Mouse (Mus musculus) hindbrain, embryonic 12.5 days (tissue): ENCODE results near the gene Inka1. TPM values are rescaled to one million over a fixed set of nuclear protein-coding genes. Genes with fewer than 3 reads are reported as not detected.

ENCODE experiments used
- ATAC-seq: fragments of 200-750 bp; cut with Nextera tagmentation; 2 replicates; pipeline ENCODE4 v1.8.0; 2017; ENCODE audit warnings: moderate TSS enrichment; ENCODE audit not compliant: low FRiP score
- H3K27ac ChIP-seq: fragments of 300-500 bp; sonication (generic); 2 replicates; pipeline ENCODE4 v1.5.1; 2016; ENCODE audit warnings: mild to moderate bottlenecking
- H3K27me3 ChIP-seq: fragments of 300-500 bp; sonication (generic); 2 replicates; pipeline ENCODE4 v1.6.1; 2016; ENCODE audit warnings: mild to moderate bottlenecking
- H3K36me3 ChIP-seq: fragments of 300-500 bp; sonication (generic); 2 replicates; pipeline ENCODE4 v1.6.1; 2016; ENCODE audit warnings: mild to moderate bottlenecking
- H3K4me1 ChIP-seq: fragments of 300-500 bp; sonication (generic); 2 replicates; pipeline ENCODE4 v1.6.1; 2016
- H3K4me2 ChIP-seq: fragments of 300-500 bp; sonication (generic); replicated peaks from 2 replicates; pipeline ENCODE4 v1.6.1; 2016; ENCODE audit warnings: mild to moderate bottlenecking
- H3K4me3 ChIP-seq: fragments of 300-500 bp; sonication (generic); 2 replicates; pipeline ENCODE4 v1.5.1; 2016; ENCODE audit warnings: mild to moderate bottlenecking
- H3K9ac ChIP-seq: fragments of 300-500 bp; sonication (generic); 2 replicates; pipeline ENCODE4 v1.6.1; 2016; ENCODE audit warnings: mild to moderate bottlenecking, moderate library complexity
- H3K9me3 ChIP-seq: fragments of 300-500 bp; sonication (generic); replicated peaks from 2 replicates; pipeline ENCODE4 v1.6.1; 2016; ENCODE audit warnings: mild to moderate bottlenecking
- WGBS: fragments of 180-500 bp; shearing (Covaris S2); methylation state at CpG from one replicate; pipeline ENCODE4 v1.1.7; 2016; 5-methylcytosine and 5-hydroxymethylcytosine counted together
- polyA plus RNA-seq: library from polyadenylated mRNA; unstranded; fragments of >200 nt; fragmentation: Nextera tagmentation; extraction: Ambion mirVana; gene quantifications from 2 replicates; pipeline ENCODE4 v1.2.1, GENCODE M21; 2016

The Inka1 gene
- polyA plus RNA-seq, 1 experiment from 2014 or later, result 52.6 TPM

DNA sequence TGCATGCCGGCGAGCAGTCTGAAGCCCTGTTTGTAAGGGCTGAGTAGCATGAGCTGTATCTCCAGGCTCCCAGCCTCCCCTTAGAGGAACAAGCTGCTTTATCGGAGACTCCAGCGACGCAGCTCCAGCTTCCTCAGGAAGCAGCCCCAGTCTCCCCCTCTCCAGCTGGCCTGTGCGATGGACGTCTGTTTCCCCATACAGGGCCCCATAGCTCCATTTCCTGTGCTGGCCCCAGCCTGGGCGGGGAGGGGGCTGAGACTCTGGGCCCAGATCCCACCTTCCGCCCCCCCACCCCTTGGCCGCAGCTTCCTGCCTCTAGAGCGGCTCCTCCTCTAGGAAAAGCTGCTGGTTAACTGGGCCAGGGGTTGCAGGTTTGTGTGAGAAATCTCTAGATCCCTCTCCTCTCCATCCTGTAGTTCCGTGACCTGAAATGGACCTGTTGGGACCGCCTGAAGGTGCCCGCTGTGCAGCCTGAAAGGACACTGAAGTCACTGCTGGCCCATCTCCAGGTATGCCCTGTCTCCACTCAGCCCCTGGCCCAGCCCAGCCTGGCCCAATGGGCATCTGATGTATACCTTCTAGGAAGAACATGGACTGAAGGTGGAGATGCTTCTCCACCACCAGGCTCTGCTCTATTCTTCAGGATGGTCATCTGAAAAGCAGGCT, 2.9 kb downstream of the Inka1 start, which contains the start of gene Gm20661:
TSS of gene Gm20661 (plus strand) at position 378 of the 666 bp plus-strand sequence.
- H3K9me3 ChIP-seq, result no peaks in the 10 kb centered on the region
- peaks cover 24% of the 10 kb centered on the region for H3K27me3 ChIP-seq
- H3K4me2 ChIP-seq, result peak within 1 kb of the TSS; percentile 84
- H3K4me3 ChIP-seq, result peak within 1 kb of the TSS; percentile 62
- ATAC-seq, result no peak
- peaks cover 38% of the 10 kb centered on the region for H3K4me1 ChIP-seq
- H3K36me3 ChIP-seq, result no peaks in the 10 kb centered on the region
- 48% methylated on average over 14 of the region's 14 CpGs for WGBS
- H3K27ac ChIP-seq, result peak within 1 kb of the TSS; percentile 82
- H3K9ac ChIP-seq, result peak within 1 kb of the TSS; percentile 41

DNA sequence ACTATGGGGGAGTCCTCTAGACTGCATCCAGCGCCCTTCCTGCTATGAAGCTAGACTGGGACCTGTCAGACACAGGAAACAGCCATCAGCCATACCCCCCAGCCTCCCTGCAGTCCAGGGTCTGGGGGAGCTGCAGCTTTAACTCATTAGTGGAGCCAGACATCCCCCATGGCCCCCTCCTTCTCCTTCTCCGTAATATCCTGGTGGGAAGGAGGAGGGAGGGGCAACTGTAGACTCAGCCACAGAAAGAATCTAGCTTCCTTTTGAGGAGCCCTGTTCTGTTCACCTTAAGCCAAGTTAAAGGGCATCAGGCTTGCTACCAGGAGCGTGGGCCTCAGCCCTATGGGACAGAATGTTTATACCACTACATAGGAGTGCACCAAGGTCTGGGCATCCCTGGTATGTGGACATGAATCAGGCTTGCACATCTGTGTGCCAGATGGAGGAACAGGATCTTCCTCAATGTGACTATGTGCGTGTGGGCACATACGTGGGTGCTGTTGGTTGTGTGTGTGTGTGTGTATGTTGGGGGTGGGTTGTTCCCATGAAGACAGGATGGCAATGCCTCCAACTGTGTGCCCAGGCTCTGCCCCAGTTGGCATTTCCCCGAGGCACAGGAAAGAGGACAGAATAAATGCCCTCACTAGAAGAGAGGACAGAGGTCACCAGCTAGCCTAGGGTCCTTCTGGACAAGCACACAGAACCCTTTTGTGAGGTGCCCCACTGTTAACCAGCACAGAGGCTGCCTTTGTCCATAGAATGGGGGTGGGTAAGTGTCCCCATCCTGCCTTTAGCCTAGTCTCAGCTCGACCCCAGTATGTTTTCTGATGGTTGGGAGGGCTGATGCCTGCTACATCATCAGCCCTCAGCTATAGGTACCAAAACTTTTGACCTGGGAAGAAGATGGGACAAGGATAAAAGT, 3.7 kb downstream of the Inka1 start:
- peak overlapping the region; percentile 84 for H3K4me2 ChIP-seq
- ATAC-seq, result no peak
- peak overlapping the region; percentile 82 for H3K27ac ChIP-seq
- H3K9me3 ChIP-seq, result no peaks in the 10 kb centered on the region
- H3K4me1 ChIP-seq, result peaks cover 38% of the 10 kb centered on the region
- peak overlapping the region; percentile 6; the same call in 1 of the 2 replicates for H3K4me3 ChIP-seq
- no peaks in the 10 kb centered on the region for H3K36me3 ChIP-seq
- WGBS, result 48% methylated on average over 7 of the region's 7 CpGs
- peaks cover 24% of the 10 kb centered on the region for H3K27me3 ChIP-seq
- no peak overlapping the region for H3K9ac ChIP-seq

DNA sequence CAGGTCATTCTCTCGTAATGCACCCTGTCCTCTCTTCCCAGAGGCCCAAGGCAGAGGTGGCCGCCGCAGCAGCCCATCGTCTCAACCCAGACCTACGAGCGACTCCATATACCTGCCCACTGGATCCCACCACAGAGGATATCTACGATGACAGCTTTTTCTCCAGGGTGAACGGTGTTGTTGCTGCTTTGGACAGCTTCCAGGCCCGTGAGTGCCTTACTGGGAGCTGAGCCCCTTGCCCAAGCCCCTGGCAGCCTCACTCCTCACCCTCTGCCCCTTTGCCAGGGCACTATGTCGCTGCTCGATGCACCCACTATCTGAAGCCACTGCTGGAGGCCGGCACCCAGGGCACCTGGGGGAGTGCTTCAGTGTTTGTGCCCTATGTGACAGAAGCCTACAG, 6.9 kb downstream of the Inka1 start:
- 93% methylated on average over 12 of the region's 12 CpGs for WGBS
- Histone ChIP-seq H3K4me1 (peaks cover 34% of the 10 kb centered on the region), H3K27me3 (peaks cover 8% of the 10 kb centered on the region), H3K9ac (no peak overlapping the region), H3K27ac (no peak overlapping the region), H3K36me3 (no peaks in the 10 kb centered on the region), H3K4me3 (no peak overlapping the region), H3K9me3 (no peaks in the 10 kb centered on the region), H3K4me2 (no peak overlapping the region)
- no peak for ATAC-seq

DNA sequence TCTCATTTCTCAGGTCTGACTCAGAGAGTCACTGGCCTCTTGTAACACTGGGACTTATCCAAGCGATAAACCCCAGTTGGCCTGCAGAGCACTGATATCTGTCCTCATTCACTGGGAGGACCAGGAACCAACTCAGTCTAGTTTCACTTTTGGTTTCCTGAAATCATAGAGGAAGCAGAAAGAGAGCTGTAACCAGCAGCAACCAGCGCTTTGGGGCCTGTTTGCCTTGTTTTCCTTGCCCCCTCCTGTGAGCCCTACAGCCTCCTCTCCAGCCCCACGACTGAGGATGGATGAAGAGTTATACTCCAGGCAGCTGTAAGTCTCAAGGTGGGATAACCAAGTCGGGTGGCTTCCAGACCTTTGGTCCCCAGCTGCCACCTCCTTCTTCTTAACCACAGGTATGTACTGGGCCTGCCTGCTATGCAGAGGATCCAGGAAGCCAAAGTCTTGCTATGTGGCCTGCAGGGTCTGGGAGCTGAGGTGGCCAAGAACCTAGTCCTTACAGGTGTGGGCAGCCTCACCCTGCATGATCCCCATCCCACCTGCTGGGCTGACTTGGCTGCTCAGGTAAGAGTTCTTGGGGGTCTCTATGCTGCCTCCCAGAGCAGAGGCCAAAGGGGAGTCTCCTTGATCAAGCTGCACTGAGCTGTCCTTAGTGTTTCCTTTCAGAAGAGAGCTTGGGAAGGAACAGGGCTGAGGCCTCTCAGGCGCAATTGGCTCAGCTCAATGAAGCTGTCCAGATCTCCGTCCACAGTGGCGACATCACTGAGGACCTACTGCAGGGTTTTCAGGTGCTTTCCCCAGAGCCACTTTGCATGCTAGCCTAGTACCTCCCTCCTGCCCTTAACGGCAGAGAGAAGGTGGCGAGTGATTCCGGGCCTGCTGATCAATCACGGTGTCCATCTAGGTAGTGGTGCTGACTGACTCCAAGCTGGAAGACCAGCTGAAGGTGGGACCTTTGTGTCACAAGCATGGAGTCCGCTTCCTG, 10.0 kb downstream of the Inka1 start, which contains the start of gene Uba7:
TSS of gene Uba7 (plus strand) at position 107 of the 988 bp plus-strand sequence.
- WGBS, result 74% methylated on average over 12 of the region's 12 CpGs
- H3K4me3 ChIP-seq, result no peak within 1 kb of the TSS
- no peak within 1 kb of the TSS for H3K9ac ChIP-seq
- H3K27me3 ChIP-seq, result no peaks in the 10 kb centered on the region
- H3K9me3 ChIP-seq, result no peaks in the 10 kb centered on the region
- no peak for ATAC-seq
- H3K4me1 ChIP-seq, result peaks cover 6% of the 10 kb centered on the region
- H3K36me3 ChIP-seq, result peaks cover 6% of the 10 kb centered on the region
- no peak within 1 kb of the TSS for H3K4me2 ChIP-seq
- peak within 1 kb of the TSS; percentile 2; the same call in 1 of the 2 replicates for H3K27ac ChIP-seq

DNA sequence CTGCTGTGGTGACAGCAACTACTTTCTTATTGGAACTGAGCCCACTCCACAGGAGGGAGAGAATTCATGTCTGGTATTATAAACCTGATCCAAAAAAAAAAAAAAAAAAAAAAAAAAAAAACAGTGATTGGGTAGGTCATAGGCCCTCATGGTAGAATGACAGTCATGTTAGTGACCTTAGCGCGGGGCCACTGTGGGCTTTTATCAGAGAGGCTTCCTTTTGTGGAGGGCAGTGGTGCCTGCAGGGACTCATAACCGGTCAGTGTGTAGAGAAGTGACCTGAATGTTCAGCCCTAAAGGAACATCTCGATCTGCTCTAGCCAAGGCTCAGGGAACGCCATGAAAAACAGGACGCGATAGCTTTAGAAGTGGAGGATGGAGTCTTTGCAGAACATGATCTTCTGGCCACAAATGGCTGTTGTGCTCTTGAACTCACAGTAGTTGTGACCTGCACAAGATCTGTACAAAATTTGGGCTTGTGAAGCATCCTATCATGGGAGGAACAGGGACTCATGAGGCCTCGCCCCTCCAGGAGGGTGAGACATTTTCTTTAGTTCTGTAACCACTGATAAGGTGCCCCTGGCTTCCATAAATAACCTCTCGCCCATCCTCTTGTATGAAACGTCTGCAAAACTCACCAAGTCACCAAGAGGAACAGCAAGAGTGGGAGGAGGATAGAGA, 11.0 kb downstream of the Inka1 start:
- no peak for ATAC-seq
- H3K27ac ChIP-seq, result no peak overlapping the region; the same call in 1 of the 2 replicates
- H3K27me3 ChIP-seq, result no peaks in the 10 kb centered on the region
- 82% methylated on average over 10 of the region's 10 CpGs for WGBS
- H3K4me1 ChIP-seq, result 0 out of 2 replicates have a peak, but pooled peaks cover 4% of the 10 kb centered on the region
- no peak overlapping the region for H3K4me3 ChIP-seq
- H3K4me2 ChIP-seq, result no peak overlapping the region
- H3K9ac ChIP-seq, result no peak overlapping the region
- H3K9me3 ChIP-seq, result no peaks in the 10 kb centered on the region
- H3K36me3 ChIP-seq, result peaks cover 15% of the 10 kb centered on the region

DNA sequence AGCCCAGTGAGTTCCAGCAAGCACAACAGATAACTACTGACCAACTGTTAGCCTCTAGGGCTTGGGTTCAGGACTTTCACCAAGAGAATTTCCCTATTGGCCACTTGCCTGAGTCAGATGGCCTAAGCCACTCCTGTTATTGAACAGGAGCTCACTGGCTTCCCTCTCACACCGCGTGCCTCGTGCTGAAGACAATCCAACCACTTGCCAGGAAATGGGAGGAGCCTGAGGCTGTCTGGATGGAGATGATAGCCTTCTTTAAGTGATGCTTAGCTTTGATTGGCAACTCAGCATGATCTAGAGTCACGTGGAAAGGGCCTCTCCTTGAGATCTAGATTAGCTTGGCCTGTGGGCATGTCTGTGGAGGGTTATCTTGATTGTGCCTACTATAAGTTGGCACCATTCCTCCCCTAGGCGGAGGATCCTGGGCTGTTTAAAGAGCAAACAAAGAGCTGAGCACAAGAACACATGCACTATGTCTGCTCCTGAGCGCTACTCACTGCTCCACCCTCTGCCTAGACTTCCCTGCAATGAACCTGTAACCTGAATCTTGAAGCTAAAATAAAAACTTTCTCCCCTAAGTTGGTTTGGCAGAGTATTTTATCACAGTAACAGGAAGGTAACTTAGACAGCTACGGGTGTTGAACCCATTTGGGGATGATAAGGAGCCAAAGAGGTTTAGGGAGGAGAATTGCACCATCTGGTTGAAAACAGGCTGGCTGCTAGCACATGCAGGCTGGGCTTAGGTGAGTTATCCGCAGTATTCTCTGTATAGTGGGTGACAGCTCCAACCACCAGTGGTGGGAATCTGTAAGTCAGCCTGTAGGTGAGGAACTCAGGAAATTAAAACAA, 13.8 kb downstream of the Inka1 start:
- H3K36me3 ChIP-seq, result peaks cover 22% of the 10 kb centered on the region
- no peak overlapping the region for H3K9ac ChIP-seq
- no peak overlapping the region for H3K4me2 ChIP-seq
- H3K4me3 ChIP-seq, result no peak overlapping the region
- 85% methylated on average over 8 of the region's 8 CpGs for WGBS
- no peaks in the 10 kb centered on the region for H3K9me3 ChIP-seq
- no peak for ATAC-seq
- 0 out of 2 replicates have a peak, but pooled peaks cover 4% of the 10 kb centered on the region for H3K4me1 ChIP-seq
- no peaks in the 10 kb centered on the region for H3K27me3 ChIP-seq
- H3K27ac ChIP-seq, result no peak overlapping the region

DNA sequence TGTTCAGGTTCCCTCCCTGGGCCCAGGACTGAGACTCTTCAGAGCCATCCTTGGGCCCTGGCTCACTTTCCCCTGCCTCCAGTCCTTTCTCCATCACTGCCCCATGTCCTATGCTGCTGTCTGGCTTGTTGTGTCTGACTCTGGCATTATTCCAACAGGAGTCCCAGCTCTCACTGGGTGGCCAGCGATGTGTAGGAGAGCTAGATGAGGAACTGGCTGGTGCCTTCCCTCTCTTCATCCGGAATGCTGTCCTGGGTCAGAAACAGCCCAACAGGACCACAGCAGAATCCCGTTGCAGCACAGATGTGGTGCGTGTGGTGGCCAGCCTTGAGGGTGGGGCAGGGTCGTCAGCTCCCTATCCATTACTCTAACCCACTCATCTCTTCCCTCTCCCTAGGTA, 15.4 kb downstream of the Inka1 start:
- WGBS, result 89% methylated on average over 5 of the region's 5 CpGs
- H3K36me3 ChIP-seq, result peaks cover 22% of the 10 kb centered on the region

DNA sequence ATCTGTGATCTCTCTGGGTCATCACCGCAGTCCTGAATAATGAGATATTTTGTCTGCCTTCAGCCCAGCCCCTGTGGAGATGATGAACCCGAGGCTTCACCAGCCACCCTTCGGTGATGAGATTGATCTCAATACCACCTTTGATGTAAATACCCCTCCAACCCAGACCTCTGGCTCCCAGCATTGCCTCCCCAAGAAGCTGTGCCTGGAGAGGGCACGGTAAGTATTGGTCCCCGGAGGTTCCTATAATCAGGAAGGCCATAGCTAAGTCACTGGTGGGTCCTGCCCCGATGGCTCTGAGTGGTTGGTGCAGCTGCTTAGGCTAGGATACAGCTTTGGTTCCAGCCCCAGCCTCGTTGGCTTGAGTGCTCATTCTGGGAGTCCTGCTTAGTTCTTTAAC, 17.1 kb downstream of the Inka1 start:
- WGBS, result 92% methylated on average over 7 of the region's 7 CpGs
- H3K4me2 ChIP-seq, result no peak overlapping the region
- H3K9me3 ChIP-seq, result no peaks in the 10 kb centered on the region
- no peak overlapping the region for H3K9ac ChIP-seq
- no peaks in the 10 kb centered on the region for H3K4me1 ChIP-seq
- ATAC-seq, result no peak
- no peaks in the 10 kb centered on the region for H3K27me3 ChIP-seq
- H3K27ac ChIP-seq, result no peak overlapping the region
- H3K36me3 ChIP-seq, result peaks cover 26% of the 10 kb centered on the region
- H3K4me3 ChIP-seq, result no peak overlapping the region

More for the DNA sequence above, 15.4 kb downstream of the Inka1 start:
- H3K9ac ChIP-seq, result no peak overlapping the region
- no peaks in the 10 kb centered on the region for H3K4me1 ChIP-seq
- H3K4me3 ChIP-seq, result no peak overlapping the region
- H3K27ac ChIP-seq, result no peak overlapping the region
- no peak for ATAC-seq
- no peak overlapping the region for H3K4me2 ChIP-seq
- no peaks in the 10 kb centered on the region for H3K27me3 ChIP-seq
- no peaks in the 10 kb centered on the region for H3K9me3 ChIP-seq

DNA sequence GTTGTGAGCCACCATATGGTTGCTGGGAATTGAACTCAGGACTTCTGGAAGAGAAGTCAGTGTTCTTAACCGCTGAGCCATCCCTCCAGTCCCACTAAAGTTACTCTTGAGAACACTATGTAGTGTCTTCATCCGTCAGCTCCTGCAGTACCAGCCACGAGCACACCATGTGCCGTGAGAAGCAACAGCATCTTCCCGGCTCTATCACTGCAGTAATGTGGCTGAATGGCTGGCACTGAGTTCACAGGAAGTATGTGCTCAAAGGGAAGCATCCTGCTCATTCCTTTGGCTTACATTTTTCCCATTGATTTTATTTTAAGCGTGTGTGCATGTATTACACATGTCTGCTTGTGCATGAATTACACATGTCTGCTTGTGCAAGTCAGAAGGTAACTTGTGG, 18.2 kb downstream of the Inka1 start:
- Histone ChIP-seq H3K9ac (no peak overlapping the region), H3K9me3 (no peaks in the 10 kb centered on the region), H3K4me2 (no peak overlapping the region), H3K27me3 (no peaks in the 10 kb centered on the region), H3K4me1 (no peaks in the 10 kb centered on the region), H3K27ac (no peak overlapping the region), H3K4me3 (no peak overlapping the region), H3K36me3 (peaks cover 35% of the 10 kb centered on the region)
- no peak for ATAC-seq
- WGBS, result 90% methylated on average over 6 of the region's 6 CpGs

DNA sequence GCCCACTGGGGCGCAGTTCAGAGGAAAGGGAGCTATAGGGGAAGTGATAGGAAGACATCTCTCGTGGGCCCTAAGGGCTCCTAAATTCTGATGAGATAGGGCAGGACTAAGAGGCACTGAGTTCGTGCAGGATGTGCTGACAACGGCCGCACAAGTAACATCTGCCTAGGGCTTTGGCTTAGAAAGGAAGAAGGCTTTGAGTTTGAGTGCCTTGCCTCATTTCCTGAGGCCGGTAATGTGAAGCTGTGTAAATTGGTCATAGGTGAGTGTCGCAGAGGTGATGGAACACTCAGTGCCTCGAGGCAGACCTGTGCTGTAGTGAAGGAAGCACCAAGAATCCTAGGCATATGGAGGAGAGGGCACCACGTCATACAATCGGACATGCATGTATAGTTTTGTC, 19.0 kb downstream of the Inka1 start:
- ATAC-seq, result no peak
- H3K9ac ChIP-seq, result 0 out of 2 replicates have a peak overlapping the region, but pooled peaks have one; percentile 13
- peaks cover 42% of the 10 kb centered on the region for H3K36me3 ChIP-seq
- no peak overlapping the region for H3K4me3 ChIP-seq
- H3K4me2 ChIP-seq, result no peak overlapping the region
- 94% methylated on average over 10 of the region's 10 CpGs for WGBS
- H3K27ac ChIP-seq, result no peak overlapping the region
- H3K9me3 ChIP-seq, result no peaks in the 10 kb centered on the region
- no peaks in the 10 kb centered on the region for H3K27me3 ChIP-seq
- peaks cover 3% of the 10 kb centered on the region; the same call in 1 of the 2 replicates for H3K4me1 ChIP-seq
